Mouse (Mus musculus) intestine, embryonic 14.5 days (tissue): ENCODE data around the gene Flrt2. TPM values are rescaled to one million over a fixed set of nuclear protein-coding genes. Genes with fewer than 3 reads are reported as not detected.

Source experiments
- ATAC-seq: fragments of 200-750 bp; cut with Nextera tagmentation; replicated peaks from 2 replicates; pipeline ENCODE4 v1.8.0; 2017; ENCODE audit warnings: low read depth, moderate number of reproducible peaks, moderate TSS enrichment, moderate library complexity; ENCODE audit not compliant: low FRiP score, low TSS enrichment
- DNase-seq: peaks from one replicate; pipeline ENCODE4 v3.0.0-alpha.2; 2018; ENCODE audit warnings: low spot score
- H3K27ac ChIP-seq: fragments of 300-500 bp; sonication (generic); 2 replicates; pipeline ENCODE4 v1.5.1; 2014; ENCODE audit warnings: low read depth, mild to moderate bottlenecking, control low read depth
- H3K27me3 ChIP-seq: fragments of 300-500 bp; sonication (generic); replicated peaks from 2 replicates; pipeline ENCODE4 v1.6.1; 2014; ENCODE audit warnings: low read length, control low read depth; ENCODE audit not compliant: control insufficient read depth, insufficient read depth
- H3K36me3 ChIP-seq: fragments of 300-500 bp; sonication (generic); 2 replicates; pipeline ENCODE4 v1.6.1; 2014; ENCODE audit warnings: low read length, control low read depth; ENCODE audit not compliant: control insufficient read depth, insufficient read depth
- H3K4me1 ChIP-seq: fragments of 300-500 bp; sonication (generic); replicated peaks from 2 replicates; pipeline ENCODE4 v1.6.1; 2014; ENCODE audit warnings: low read length, control low read depth, mixed read lengths; ENCODE audit not compliant: control insufficient read depth, insufficient read depth
- H3K4me2 ChIP-seq: fragments of 300-500 bp; sonication (generic); 2 replicates; pipeline ENCODE4 v1.6.1; 2014; ENCODE audit warnings: low read length
- H3K4me3 ChIP-seq: fragments of 300-500 bp; sonication (generic); 2 replicates; pipeline ENCODE4 v1.5.1; 2014; ENCODE audit warnings: low read depth, low read length, control low read depth, mixed read lengths
- H3K9ac ChIP-seq: fragments of 300-500 bp; sonication (generic); 2 replicates; pipeline ENCODE4 v1.6.1; 2014; ENCODE audit warnings: mild to moderate bottlenecking, low read length
- H3K9me3 ChIP-seq: fragments of 300-500 bp; sonication (generic); 2 replicates; pipeline ENCODE4 v1.6.1; 2016; ENCODE audit warnings: low read length, control low read depth; ENCODE audit not compliant: control insufficient read depth
- WGBS: fragments of 180-500 bp; shearing (Covaris S2); extraction: QIAGEN DNeasy Blood & Tissue Kit; methylation state at CpG from one replicate; pipeline ENCODE4 v1.1.7; 2014; 5-methylcytosine and 5-hydroxymethylcytosine counted together
- polyA plus RNA-seq: library from polyadenylated mRNA; unstranded; fragments of >200 nt; fragmentation: Nextera tagmentation; extraction: Ambion mirVana; gene quantifications from 2 replicates; pipeline ENCODE4 v1.2.1, GENCODE M21; 2014

Gene Flrt2
- polyA plus RNA-seq, 1 experiment from 2014 or later: 22.1 TPM

DNA sequence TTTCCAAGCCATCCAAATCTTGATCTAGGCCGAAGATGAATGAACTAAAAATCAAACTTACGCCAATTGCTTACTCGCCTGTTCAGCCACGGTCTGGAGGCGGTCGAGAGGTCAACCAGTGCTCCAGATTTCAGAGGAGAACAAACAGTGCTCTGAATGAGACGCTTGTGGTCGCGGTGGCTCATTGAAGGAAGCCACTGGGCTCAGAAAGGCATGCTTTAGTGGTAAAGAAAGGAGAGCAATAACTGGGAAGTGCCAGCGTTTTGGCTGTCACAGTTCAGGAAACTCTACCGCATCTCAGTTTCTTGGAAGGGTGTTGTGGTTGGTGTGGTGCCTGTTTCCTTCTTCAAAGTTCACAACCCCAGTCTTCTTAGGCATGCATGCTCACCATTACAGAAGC lies 49.3 kb downstream of the Flrt2 start:
- no peak overlapping the region for H3K4me3 ChIP-seq
- H3K4me2 ChIP-seq: no peak overlapping the region
- H3K36me3 ChIP-seq: no peaks in the 10 kb centered on the region
- no peaks in the 10 kb centered on the region; the same call in 1 of the 2 replicates for H3K4me1 ChIP-seq
- DNase-seq (no peak), ATAC-seq (no peak)
- H3K9me3 ChIP-seq: no peaks in the 10 kb centered on the region
- no peak overlapping the region for H3K27ac ChIP-seq
- WGBS: 76% methylated on average over 11 of the region's 11 CpGs
- no peaks in the 10 kb centered on the region for H3K27me3 ChIP-seq
- H3K9ac ChIP-seq: no peak overlapping the region

DNA sequence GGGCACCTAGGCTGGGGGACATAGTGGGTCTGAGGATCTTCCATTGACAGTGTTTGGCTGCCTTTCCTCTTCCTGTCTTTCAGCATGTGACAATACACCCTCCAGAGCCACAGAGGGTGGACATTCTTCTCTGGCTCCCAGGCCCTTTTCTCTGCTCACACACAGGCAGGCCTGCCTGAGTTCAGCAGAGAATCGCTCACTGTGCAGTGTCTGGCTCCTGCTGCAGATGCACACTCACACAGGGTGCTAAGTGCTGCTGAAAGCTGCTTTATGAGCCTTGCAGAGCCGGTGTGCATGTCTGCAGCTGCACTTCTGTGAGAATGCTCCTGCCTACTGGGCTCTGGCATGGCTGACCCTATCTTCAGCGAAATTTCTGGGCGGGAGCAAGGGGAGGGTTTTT lies 52.3 kb downstream of the Flrt2 start:
- Histone ChIP-seq H3K27me3 (no peaks in the 10 kb centered on the region), H3K36me3 (no peaks in the 10 kb centered on the region), H3K4me3 (no peak overlapping the region), H3K4me1 (no peaks in the 10 kb centered on the region; the same call in 1 of the 2 replicates), H3K9me3 (no peaks in the 10 kb centered on the region), H3K9ac (no peak overlapping the region), H3K27ac (no peak overlapping the region), H3K4me2 (no peak overlapping the region)
- WGBS: 65% methylated on average over 4 of the region's 4 CpGs
- DNase-seq (no peak), ATAC-seq (no peak)

DNA sequence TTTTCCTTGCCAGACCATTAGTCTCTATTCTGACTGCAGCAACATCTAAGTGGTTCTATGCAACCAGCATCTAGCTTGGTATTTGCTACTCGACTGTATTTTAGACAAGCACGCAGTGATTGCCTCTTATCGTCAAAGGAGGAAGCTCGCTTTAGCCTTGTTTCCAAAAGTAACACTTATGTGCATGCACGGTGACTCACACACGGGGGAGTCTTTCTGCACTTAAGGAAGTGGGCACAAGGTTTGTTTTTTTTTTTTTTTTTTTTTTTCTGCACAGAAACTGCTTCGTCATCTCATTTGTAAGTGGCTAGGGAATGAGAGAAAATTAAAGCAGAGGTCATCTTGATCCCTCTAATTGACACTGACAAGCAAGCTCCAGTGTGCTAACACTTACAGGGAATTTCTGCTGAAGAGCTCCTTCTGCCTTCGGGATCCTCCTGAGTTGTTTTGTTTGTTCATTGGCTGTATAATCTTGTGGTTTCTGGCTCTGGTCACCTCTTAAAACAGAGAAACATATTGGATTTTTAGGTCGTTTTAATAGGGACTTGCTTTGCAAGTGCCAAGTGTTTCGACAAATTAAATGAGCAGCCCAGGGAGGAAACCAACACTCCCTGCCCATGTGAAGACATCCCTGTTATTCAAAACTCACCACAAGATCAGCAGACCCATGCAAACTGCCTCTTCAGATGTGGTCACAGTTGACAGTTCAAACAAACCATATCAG lies 55.0 kb downstream of the Flrt2 start:
- DNase-seq (no peak), ATAC-seq (no peak)
- H3K4me3 ChIP-seq: no peak overlapping the region
- H3K9me3 ChIP-seq: no peaks in the 10 kb centered on the region
- no peaks in the 10 kb centered on the region for H3K36me3 ChIP-seq
- H3K27me3 ChIP-seq: no peaks in the 10 kb centered on the region
- H3K4me2 ChIP-seq: no peak overlapping the region
- 67% methylated on average over 10 of the region's 10 CpGs for WGBS
- no peak overlapping the region for H3K27ac ChIP-seq
- no peaks in the 10 kb centered on the region for H3K4me1 ChIP-seq
- H3K9ac ChIP-seq: no peak overlapping the region

DNA sequence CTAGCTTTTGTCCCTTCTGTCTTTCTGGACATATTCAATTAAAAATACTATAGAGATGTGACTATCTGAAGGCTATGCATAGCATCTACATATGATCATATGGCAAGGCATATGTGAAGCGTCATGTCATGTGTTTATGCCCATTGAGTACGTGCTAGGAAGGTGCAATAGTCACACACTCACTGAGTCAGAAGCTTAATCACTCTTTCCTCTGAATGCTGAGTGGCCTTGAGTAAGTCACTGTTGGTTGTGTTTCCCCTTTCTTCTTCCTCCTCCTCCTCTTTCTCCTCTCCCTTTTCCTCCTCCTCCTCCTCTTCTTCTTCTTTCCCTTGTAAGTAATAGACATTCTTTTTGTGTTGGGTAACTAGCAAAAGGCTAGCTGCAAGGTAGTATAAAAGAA lies 56.7 kb downstream of the Flrt2 start:
- H3K36me3 ChIP-seq: no peaks in the 10 kb centered on the region
- WGBS: 76% methylated on average over 2 of the region's 2 CpGs
- no peaks in the 10 kb centered on the region for H3K9me3 ChIP-seq
- no peaks in the 10 kb centered on the region for H3K4me1 ChIP-seq
- no peak for DNase-seq
- no peak overlapping the region for H3K9ac ChIP-seq
- no peak overlapping the region for H3K4me2 ChIP-seq
- no peaks in the 10 kb centered on the region for H3K27me3 ChIP-seq
- H3K27ac ChIP-seq: no peak overlapping the region
- no peak for ATAC-seq
- H3K4me3 ChIP-seq: no peak overlapping the region

DNA sequence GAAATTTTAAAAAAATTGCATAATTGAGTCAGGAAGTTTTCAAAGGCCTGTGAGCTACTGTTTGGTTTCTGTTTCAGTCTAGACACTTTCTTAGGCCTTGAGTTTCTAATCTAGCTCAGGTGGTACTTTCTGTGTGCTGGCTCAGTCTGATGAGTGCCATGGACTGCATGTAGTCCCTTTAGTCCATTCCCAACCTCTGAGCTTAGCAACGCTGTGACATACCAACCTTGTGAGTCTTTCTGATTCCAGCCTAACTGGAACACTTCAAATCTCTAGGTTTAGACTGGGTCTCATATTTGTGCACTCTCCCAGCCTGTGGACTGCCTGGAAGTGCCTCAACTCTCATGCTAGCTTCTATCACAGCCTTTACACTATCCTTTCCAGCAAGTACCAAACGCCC lies 57.2 kb downstream of the Flrt2 start:
- DNase-seq: no peak
- Histone ChIP-seq H3K4me1 (no peaks in the 10 kb centered on the region), H3K36me3 (no peaks in the 10 kb centered on the region), H3K9me3 (no peaks in the 10 kb centered on the region), H3K4me3 (no peak overlapping the region), H3K9ac (no peak overlapping the region), H3K4me2 (no peak overlapping the region), H3K27me3 (no peaks in the 10 kb centered on the region), H3K27ac (no peak overlapping the region)
- WGBS: 77% methylated on average over 2 of the region's 2 CpGs
- no peak for ATAC-seq

DNA sequence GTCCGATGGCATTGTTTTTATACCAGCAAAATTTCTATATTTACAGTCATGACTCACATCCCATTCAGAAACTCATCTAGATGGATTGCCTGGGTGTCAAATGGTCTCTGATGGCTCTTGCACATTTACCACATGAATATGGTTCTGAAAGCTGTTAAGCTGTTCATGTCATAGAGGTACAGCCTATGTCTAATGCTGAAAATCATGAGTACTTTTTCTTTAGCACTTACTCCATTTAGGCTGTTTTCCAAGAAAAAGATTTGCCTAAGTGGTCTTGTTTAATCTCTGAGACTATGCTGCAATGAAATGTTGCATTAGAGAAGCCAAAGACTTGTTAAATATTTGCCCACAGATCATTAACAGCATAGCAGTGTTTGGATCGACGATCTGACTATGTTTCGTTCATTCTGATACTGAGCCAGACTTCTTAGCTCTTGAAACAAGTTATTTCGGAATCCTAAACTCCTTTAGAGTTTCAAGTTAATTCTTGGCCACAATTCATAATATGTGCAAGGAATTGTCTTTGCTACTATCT lies 67.3 kb downstream of the Flrt2 start:
- no peak overlapping the region for H3K9ac ChIP-seq
- H3K36me3 ChIP-seq: no peaks in the 10 kb centered on the region
- 85% methylated on average over 5 of the region's 5 CpGs for WGBS
- DNase-seq (no peak), ATAC-seq (no peak)
- no peaks in the 10 kb centered on the region for H3K27me3 ChIP-seq
- no peak overlapping the region for H3K4me2 ChIP-seq
- H3K4me3 ChIP-seq: no peak overlapping the region
- H3K4me1 ChIP-seq: no peaks in the 10 kb centered on the region
- H3K27ac ChIP-seq: no peak overlapping the region
- 0 out of 2 replicates have a peak, but pooled peaks cover 3% of the 10 kb centered on the region for H3K9me3 ChIP-seq

DNA sequence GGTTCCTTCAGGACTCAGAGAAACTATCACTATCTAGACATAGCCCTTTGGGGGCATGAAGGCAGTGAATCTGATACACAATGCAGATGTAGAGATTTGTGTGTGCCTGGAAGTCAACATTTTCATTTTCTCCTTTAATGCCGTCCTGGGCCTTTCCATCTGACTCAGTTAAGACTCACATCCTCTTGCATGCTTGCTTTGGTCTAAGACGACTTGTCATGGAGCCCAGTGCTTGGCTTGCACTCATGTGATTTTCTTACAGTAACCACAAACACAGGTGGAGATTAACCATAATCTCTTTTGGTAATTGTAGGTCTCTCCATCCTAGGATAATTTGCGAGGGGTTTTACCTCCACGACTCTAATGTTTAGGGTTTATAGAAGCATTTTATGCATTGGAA lies 73.2 kb downstream of the Flrt2 start:
- H3K9ac ChIP-seq: no peak overlapping the region
- no peaks in the 10 kb centered on the region for H3K27me3 ChIP-seq
- DNase-seq (no peak), ATAC-seq (no peak)
- no peak overlapping the region for H3K27ac ChIP-seq
- no peak overlapping the region for H3K4me3 ChIP-seq
- no peaks in the 10 kb centered on the region for H3K4me1 ChIP-seq
- H3K4me2 ChIP-seq: no peak overlapping the region
- H3K36me3 ChIP-seq: no peaks in the 10 kb centered on the region
- WGBS: 87% methylated on average over 4 of the region's 4 CpGs
- no peaks in the 10 kb centered on the region for H3K9me3 ChIP-seq

DNA sequence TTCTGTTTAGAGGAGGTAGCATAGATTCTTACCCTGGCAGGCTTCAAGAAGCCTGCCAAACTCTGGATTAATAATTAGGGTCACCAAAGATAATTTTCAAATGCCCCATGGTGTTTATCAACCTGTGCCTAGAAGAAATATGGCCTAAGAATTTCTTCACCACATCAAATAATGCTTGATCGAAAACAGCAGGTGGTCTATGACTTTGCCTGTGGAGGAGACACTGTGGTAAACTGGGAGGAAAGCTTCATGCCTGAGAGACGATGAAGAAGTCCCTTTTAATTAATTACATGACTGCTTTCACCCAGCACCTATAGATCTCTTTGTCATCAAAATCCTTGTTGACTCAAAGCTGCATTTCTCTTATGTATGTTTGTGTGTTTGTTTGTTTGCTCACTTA lies 77.0 kb downstream of the Flrt2 start:
- Histone ChIP-seq H3K9ac (no peak overlapping the region), H3K9me3 (no peaks in the 10 kb centered on the region), H3K36me3 (no peaks in the 10 kb centered on the region), H3K4me1 (no peaks in the 10 kb centered on the region), H3K27ac (no peak overlapping the region), H3K4me2 (no peak overlapping the region), H3K4me3 (no peak overlapping the region), H3K27me3 (no peaks in the 10 kb centered on the region)
- ATAC-seq (no peak), DNase-seq (no peak)
- 79% methylated on average over 2 of the region's 2 CpGs for WGBS

DNA sequence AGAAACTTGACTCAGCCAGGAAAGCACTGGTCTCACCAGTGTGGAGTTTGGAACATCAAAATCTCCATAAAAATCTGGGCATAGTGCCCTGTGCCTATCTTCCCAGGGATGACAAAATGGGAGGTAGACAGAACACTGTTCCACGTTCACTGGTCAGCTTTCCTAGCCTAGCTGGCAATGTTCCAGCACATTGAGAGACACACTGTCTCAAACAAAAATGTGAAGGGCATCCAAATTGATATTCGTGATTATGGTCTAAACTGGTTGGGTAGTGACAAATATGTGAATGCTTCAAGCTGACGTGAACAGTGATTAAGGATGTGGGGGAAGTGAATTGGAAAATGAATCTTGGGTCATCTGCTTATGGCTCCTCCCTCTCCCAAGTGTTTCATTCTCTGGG lies 78.2 kb downstream of the Flrt2 start:
- ATAC-seq: no peak
- no peak for DNase-seq
- Histone ChIP-seq H3K4me1 (no peaks in the 10 kb centered on the region), H3K9ac (no peak overlapping the region), H3K4me2 (no peak overlapping the region), H3K4me3 (no peak overlapping the region), H3K36me3 (no peaks in the 10 kb centered on the region), H3K27me3 (no peaks in the 10 kb centered on the region), H3K27ac (no peak overlapping the region), H3K9me3 (no peaks in the 10 kb centered on the region)
- WGBS: 63% methylated on average over 3 of the region's 3 CpGs
